Mouse (Mus musculus) small intestine, adult 2 months (tissue): ENCODE measurements around the gene Ccl22.

Experiments
- CTCF ChIP-seq: fragments of 200-500 bp; IDR thresholded peaks from 2 replicates; pipeline ENCODE4 v1.5.1; 2012; ENCODE audit warnings: low read depth, mild to moderate bottlenecking, control low read depth, inconsistent platforms, low read length, moderate library complexity, mixed read lengths; ENCODE audit not compliant: insufficient replicate concordance, insufficient read length; ENCODE audit errors: extremely low read depth
- POLR2A ChIP-seq: fragments of 200-500 bp; IDR thresholded peaks from 2 replicates; pipeline ENCODE4 v1.6.1; 2012; ENCODE audit warnings: low read depth, mild to moderate bottlenecking, control low read depth, inconsistent platforms, low read length, moderate library complexity

- TF ChIP-seq CTCF: no peak
- TF ChIP-seq POLR2A: no peak
Measured at GRCm38 (mm10) chr8:94754486-94754885, 9.1 kb downstream of the Ccl22 start.
